Mouse (Mus musculus) erythroblast, embryonic 14.5 days (primary cell): ENCODE measurements around the gene Dab1.

ENCODE experiments used
- GATA1 ChIP-seq: IDR thresholded peaks from 2 replicates; pipeline ENCODE4 v1.6.1; 2012; ENCODE audit warnings: low read length, inconsistent platforms, mixed read lengths
- TAL1 ChIP-seq: IDR thresholded peaks from 3 replicates; pipeline ENCODE4 v1.6.1; 2012; ENCODE audit warnings: low read length, inconsistent platforms, mixed read lengths

- no peak for TF ChIP-seq GATA1
- TF ChIP-seq TAL1 = no peak
These were observed 988.5 kb downstream of the Dab1 start for GRCm38 (mm10) chr4:104607636-104608035.
